24 mouse cellular contexts compared by ENCODE assay signal in the genomic region with DNA sequence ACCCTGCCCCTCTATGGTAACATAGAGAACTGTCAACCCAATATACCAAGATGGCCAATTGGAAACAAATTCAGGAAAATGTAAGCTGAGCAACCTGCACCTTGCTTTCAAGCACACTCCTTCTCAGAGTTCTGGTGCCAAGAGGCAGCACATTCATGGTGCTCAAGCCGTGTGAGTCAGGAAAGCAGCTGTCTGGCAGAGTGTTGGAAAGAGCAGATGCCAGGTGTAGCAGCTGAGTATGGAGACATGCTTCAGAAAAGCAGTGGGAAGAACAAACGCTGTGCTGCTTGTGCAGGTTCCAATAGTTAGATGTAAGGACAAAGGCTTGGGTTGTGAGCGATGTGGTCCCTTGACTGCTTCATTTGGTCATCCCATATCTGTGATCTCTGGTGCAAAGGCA.
A peak's percentile ranks its signal among the peaks of the same experiment; 100 is the strongest.
DNase-seq lines count a peak whose midpoint lies in the region; ATAC-seq and TF ChIP-seq lines count a peak whose summit lies in the region.
"Had no signal": no experiment of that assay in that cellular context is flagged by ENCODE, and none has a peak within 500 bp of the region (broad histone marks: within the 10 kb centered on the region; RNA-seq: fewer than 3 reads in every experiment).

No protein-coding gene starts in this region.

- no peaks in the 10 kb centered on the region for H3K79me2 ChIP-seq in myocyte (ENCODE audit: control insufficient read depth, insufficient read depth)

- ATAC-seq in frontal cortex, adult (ENCODE audit: low TSS enrichment): peak; percentile 90
- ATAC-seq: forebrain, postnatal 0 days; intestine, embryonic 15.5 days; lung, postnatal 0 days had no signal

- H3K4me3 ChIP-seq in myocyte: no peak overlapping the region
- H3K4me3 ChIP-seq: forebrain, embryonic 10.5 days; intestine, embryonic 15.5 days; limb, embryonic 15.5 days; liver, embryonic 15.5 days; neural tube, embryonic 15.5 days had no signal

- no peaks in the 10 kb centered on the region for H3K36me3 ChIP-seq in myocyte (ENCODE audit: control insufficient read depth, insufficient read depth)
- H3K36me3 ChIP-seq: forebrain, embryonic 10.5 days; G1E; intestine, embryonic 15.5 days; limb, embryonic 15.5 days; liver, embryonic 15.5 days; neural tube, embryonic 15.5 days had no signal

- no peak overlapping the region for H3ac ChIP-seq in myocyte (ENCODE audit: control insufficient read depth, insufficient read length)

- H3K27me3 ChIP-seq in myocyte (ENCODE audit: control insufficient read depth, insufficient read depth, insufficient read length): no peaks in the 10 kb centered on the region
- H3K27me3 ChIP-seq: intestine, embryonic 15.5 days; limb, embryonic 15.5 days; liver, embryonic 15.5 days; neural tube, embryonic 15.5 days had no signal

- intact Hi-C loops in heart, postnatal 14 days (cut with DNase I): no loop called here

- DNase-seq in frontal cortex, postnatal 10 days (ENCODE audit: low spot score in 2 of 2): no peak
- peak; percentile 60 for DNase-seq in layer of hippocampus, adult 9-11 months
- DNase-seq in layer of hippocampus, postnatal 25 days (ENCODE audit: extremely low spot score in 1 of 2, low spot score in 1 of 2): no peak
- DNase-seq in NIH3T3 (ENCODE audit: low read depth): peak; percentile 31
- DNase-seq in heart, postnatal 14 days: no peak
- no peak for DNase-seq in retina, embryonic 14.5 days (ENCODE audit: low spot score)
- DNase-seq: cerebellum, adult 2 months; forebrain, postnatal 0 days; gastrocnemius, postnatal 25 days; kidney, adult 9 months; kidney, postnatal 25 days; midbrain, embryonic 14.5 days; spleen, adult 18-20 months; thymus, adult 18-20 months had no signal

- no peak overlapping the region for H3K4me2 ChIP-seq in myocyte (ENCODE audit: low read depth)
- H3K4me2 ChIP-seq: hindbrain, embryonic 14.5 days; intestine, embryonic 15.5 days; limb, embryonic 15.5 days; liver, embryonic 15.5 days; neural tube, embryonic 15.5 days had no signal

- no peak for TF ChIP-seq POLR2A in myocyte (IDR thresholded peaks at IDR 0.05; ENCODE audit: insufficient read length, low read depth)

TF ChIP-seq in myocyte, 11 proteins besides CTCF, POLR2A, EP300 and RAD21:
- TF ChIP-seq SRF (IDR thresholded peaks at IDR 0.05; ENCODE audit: control insufficient read depth, insufficient read length, low read depth) (no peak), POLR2AphosphoS2 (IDR thresholded peaks at IDR 0.05; ENCODE audit: insufficient read length, low read depth) (no peak), TCF12 (IDR thresholded peaks at IDR 0.05; ENCODE audit: insufficient read depth, poor library complexity, severe bottlenecking) (peak; percentile 71), REST (IDR thresholded peaks at IDR 0.05; ENCODE audit: insufficient read depth, insufficient read length) (no peak), E2F4 (IDR thresholded peaks at IDR 0.05; ENCODE audit: insufficient read depth) (no peak), MYOD1 (IDR thresholded peaks at IDR 0.05; ENCODE audit: control insufficient read depth in 1 of 3, insufficient read length in 2 of 3, low read depth in 2 of 3) (peak; percentile 36 to 96 (median 94)), CEBPB (IDR thresholded peaks at IDR 0.05; ENCODE audit: insufficient read depth, poor library complexity, severe bottlenecking) (no peak), TCF3 (IDR thresholded peaks at IDR 0.05; ENCODE audit: insufficient read length, low read depth) (peak; percentile 79), MYOG (IDR thresholded peaks at IDR 0.05; ENCODE audit: control insufficient read depth in 1 of 3, insufficient read depth in 1 of 3, insufficient read length in 2 of 3, low read depth in 2 of 3) (peak; percentile 73 to 97 (median 92)), USF1 (IDR thresholded peaks at IDR 0.05; ENCODE audit: low read depth) (no peak)

Comparison
In these comparisons a context has a peak if more than half of its experiments do, and no peak if none do; other contexts are left out.
1. DNase-seq: peak in layer of hippocampus, adult 9-11 months (single experiment) and NIH3T3 (single experiment); none in frontal cortex, postnatal 10 days (0 of 2), layer of hippocampus, postnatal 25 days (0 of 2), heart, postnatal 14 days (0 of 2) and retina, embryonic 14.5 days (single experiment).